Mouse (Mus musculus) frontal cortex, adult (tissue): ENCODE data around the gene Csnk2b.

ENCODE experiments used
- ATAC-seq: cut with Nextera tagmentation; 2 replicates; pipeline ENCODE4 v1.9.2; 2017; ENCODE audit warnings: mild to moderate bottlenecking, moderate library complexity, mixed read lengths; ENCODE audit not compliant: low TSS enrichment

Gene Csnk2b

GRCm38 (mm10) chr17:35121143-35121799 is 582 bp downstream of the Csnk2b start, which contains the start of gene Gpank1:
Gpank1 (plus strand) TSS chr17:35121455.
- peak; percentile 89 for ATAC-seq

- ATAC-seq = no peak; the same call in 1 of the 2 replicates
These were observed 1.1 kb downstream of the Csnk2b start for GRCm38 (mm10) chr17:35120745-35121142.

GRCm38 (mm10) chr17:35115046-35116019 is 6.5 kb downstream of the Csnk2b start, which contains the start of gene Ly6g5b:
Ly6g5b (minus strand) TSS chr17:35115428.
- ATAC-seq = no peak

GRCm38 (mm10) chr17:35111774-35112173 is 10.1 kb downstream of the Csnk2b start:
- no peak for ATAC-seq

- no peak for ATAC-seq
These were observed 13.8 kb downstream of the Csnk2b start, which contains the start of gene Ly6g5c for GRCm38 (mm10) chr17:35108097-35108496. Ly6g5c (plus strand) TSS chr17:35108279.

GRCm38 (mm10) chr17:35106522-35106921 is 15.3 kb downstream of the Csnk2b start:
- no peak for ATAC-seq

- peak; percentile 71; the same call in 1 of the 2 replicates for ATAC-seq
These were observed 16.0 kb downstream of the Csnk2b start for GRCm38 (mm10) chr17:35105740-35106389.

GRCm38 (mm10) chr17:35104754-35105153 is 17.1 kb downstream of the Csnk2b start:
- no peak for ATAC-seq

GRCm38 (mm10) chr17:35104079-35104478 is 17.8 kb downstream of the Csnk2b start:
- ATAC-seq = no peak

GRCm38 (mm10) chr17:35103221-35103690 is 18.6 kb downstream of the Csnk2b start:
- ATAC-seq = no peak

- peak; percentile 35; the same call in 1 of the 2 replicates for ATAC-seq
These were observed 19.6 kb downstream of the Csnk2b start for GRCm38 (mm10) chr17:35102299-35102698.

- ATAC-seq = no peak
These were observed 20.7 kb downstream of the Csnk2b start for GRCm38 (mm10) chr17:35101161-35101560.

- no peak for ATAC-seq
These were observed 21.6 kb downstream of the Csnk2b start for GRCm38 (mm10) chr17:35100196-35100765.

- ATAC-seq = peak; percentile 58
These were observed 24.6 kb downstream of the Csnk2b start for GRCm38 (mm10) chr17:35097164-35097655.

GRCm38 (mm10) chr17:35096597-35096996 is 25.3 kb downstream of the Csnk2b start:
- ATAC-seq = no peak

GRCm38 (mm10) chr17:35094475-35095365 is 27.1 kb downstream of the Csnk2b start:
- peak; percentile 41; the same call in 1 of the 2 replicates for ATAC-seq

- no peak for ATAC-seq
These were observed 29.3 kb downstream of the Csnk2b start for GRCm38 (mm10) chr17:35092403-35093198.

GRCm38 (mm10) chr17:35090166-35090932 is 31.5 kb downstream of the Csnk2b start:
- no peak for ATAC-seq
